Mouse (Mus musculus): ENCODE measurements around the gene Frem1.

The Frem1 gene

DNA sequence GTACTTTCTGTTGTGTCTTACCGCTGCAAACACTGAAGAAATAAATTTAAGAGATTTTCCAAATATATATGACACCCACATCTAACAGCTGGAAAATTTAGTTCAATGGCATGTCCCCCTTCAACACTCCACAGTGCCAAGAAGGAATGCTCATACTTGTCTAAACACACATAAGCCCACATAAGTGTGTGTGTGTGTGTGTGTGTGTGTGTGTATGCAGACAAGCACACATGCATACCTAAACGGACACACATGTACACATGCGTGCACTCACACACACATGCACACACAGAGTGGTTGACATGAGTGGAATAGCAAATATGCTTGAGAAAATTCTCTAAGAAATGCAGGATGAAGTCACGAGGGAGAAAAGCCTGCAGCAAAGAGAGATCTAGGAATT lies 179.6 kb downstream of the Frem1 start:
- no peak for DNase-seq (ENCODE audit: low spot score in 2 of 2)

- DNase-seq (ENCODE audit: low spot score in 2 of 2) = no peak
These were observed 180.0 kb downstream of the Frem1 start for GRCm38 (mm10) chr4:82872121-82872520.

DNA sequence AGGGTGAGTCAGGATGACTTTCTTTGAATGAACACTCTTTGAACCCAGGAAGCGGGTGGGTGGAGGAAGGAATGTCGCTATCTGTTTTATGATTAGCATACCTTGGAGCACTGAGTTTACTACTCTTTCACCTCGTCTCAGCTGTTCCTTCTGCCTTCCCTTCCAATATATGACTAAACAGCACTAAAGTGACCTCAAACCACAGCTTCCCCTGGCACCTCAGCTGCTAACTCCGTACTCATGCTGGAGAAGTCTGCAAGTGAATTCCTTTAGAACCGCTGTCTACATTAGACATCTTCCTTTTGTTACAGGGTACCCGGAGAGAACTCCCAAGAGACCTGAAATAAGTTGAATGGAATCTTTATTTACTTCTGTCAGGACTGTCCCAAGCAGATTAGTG lies 181.2 kb downstream of the Frem1 start:
- DNase-seq (ENCODE audit: low spot score in 2 of 2) = no peak

DNA sequence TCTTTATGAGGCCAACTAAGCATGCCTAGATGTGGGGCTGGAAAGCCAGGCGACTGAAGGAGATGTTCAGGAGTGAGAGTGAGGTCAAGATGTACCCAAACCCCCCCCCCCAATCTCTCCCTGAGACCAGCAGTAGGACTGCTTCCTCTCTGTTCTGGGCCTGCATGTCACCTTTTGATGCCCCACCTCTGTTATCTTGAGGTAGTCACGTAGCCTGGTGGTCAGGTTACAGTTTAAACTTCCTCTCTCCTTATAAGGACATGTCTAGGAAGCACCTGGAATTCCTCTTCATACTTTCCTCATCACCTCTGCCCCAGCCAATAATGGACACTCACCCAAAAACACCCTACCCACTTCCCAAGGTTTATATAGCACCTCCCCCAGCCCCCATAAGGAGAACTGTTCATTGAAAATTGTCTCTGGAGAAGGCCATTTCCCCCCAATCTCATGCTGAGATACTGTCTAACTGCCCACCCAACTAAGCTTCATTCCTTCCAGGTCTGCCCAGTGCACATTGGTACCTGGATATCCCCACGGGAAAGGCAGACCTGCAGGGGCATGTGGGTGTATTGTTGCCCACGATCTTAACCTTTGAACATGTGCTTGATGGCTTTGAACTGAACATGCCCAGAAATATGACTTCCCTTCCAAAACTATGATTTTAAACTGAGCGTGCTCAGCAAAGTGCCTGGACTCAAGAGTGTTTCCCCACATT lies 184.3 kb downstream of the Frem1 start:
- DNase-seq (ENCODE audit: low spot score in 2 of 2) = no peak

GRCm38 (mm10) chr4:82867111-82867510 lies 185.0 kb downstream of the Frem1 start:
- DNase-seq (ENCODE audit: low spot score in 2 of 2) = no peak

- no peak for DNase-seq (ENCODE audit: low spot score in 2 of 2)
These were observed 187.0 kb downstream of the Frem1 start for GRCm38 (mm10) chr4:82864974-82865699.

DNA sequence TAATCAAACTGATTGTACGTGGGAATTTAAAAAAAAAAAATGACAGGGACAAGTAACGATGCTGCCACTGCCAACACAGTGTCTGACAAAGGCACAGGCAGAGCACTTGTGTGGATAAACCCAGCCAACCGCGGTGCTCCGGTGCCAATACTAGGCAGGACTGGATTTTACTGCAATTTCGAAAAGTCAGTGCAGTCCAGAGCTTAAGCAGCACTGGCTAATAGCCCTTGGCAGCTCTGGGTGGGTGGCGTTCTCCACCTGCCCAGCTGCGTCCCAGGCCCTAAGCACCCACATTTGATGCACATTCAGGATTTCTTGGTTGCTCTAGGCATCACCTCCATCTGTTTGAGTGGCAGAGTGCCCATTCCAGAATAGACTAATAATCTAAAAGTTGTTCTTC lies 188.8 kb downstream of the Frem1 start:
- DNase-seq (ENCODE audit: low spot score in 2 of 2) = no peak

DNA sequence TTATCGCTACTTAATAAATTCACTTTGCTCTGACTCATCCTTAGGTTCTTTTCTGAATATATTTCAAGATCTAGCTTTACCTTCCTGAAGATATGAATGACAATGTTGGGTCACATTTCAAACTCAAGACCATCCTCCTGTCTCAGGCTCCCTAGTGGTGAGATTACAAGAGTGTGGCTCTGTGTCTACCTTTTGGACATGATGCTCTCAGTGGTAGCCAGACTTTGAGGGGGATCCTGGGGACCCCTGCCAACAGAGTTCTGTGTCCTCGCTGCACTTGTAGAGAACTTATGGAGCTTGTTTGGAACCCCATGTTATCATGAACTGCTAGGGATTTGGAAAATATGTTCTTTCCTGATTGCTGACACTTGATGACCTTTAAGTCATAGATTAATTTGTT lies 190.7 kb downstream of the Frem1 start:
- DNase-seq (ENCODE audit: low spot score in 2 of 2) = no peak

GRCm38 (mm10) chr4:82860566-82860965 lies 191.6 kb downstream of the Frem1 start:
- DNase-seq (ENCODE audit: low spot score in 2 of 2) = no peak

- peak; percentile 82 to 84 for DNase-seq (ENCODE audit: low spot score in 2 of 2)
These were observed 192.7 kb downstream of the Frem1 start, which contains the start of gene Zdhhc21 for GRCm38 (mm10) chr4:82859131-82860125. Gene Zdhhc21, minus strand, starts transcription at chr4:82859958.

DNA sequence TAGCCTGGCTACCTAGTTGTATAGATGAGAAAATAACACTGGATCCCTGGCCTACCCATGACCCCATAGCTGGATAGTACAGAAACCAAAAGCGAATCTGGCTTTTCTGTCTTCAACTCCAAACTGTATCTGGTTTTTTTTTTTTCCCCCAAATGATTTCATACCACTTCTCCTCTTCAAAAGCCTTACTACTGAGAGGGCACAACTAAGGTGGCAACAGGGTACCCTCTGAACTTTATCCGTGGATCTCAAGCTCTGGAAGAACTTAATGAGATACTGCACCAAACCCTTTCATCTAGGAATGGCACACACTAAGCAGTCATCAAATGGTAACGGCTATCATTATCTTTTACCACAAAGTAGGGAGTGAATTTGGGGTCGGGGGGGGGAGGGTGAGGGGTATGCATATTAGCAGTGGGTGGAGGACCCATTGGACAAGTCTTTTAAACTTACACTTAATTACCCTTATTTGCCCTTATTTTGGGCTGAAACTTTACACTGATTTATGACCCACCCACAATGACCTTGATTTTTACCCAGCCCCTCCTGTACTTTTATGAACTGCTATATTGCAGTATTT lies 193.6 kb downstream of the Frem1 start:
- no peak for DNase-seq (ENCODE audit: low spot score in 2 of 2)

- no peak for DNase-seq (ENCODE audit: low spot score in 2 of 2)
These were observed 195.2 kb downstream of the Frem1 start for GRCm38 (mm10) chr4:82856986-82857385.

GRCm38 (mm10) chr4:82853809-82854208 lies 198.3 kb downstream of the Frem1 start:
- no peak for DNase-seq (ENCODE audit: low spot score in 2 of 2)

GRCm38 (mm10) chr4:82848552-82849234 lies 203.4 kb downstream of the Frem1 start:
- no peak for DNase-seq (ENCODE audit: low spot score in 2 of 2)

All from right cerebral cortex, adult 2 months (tissue).